Mouse (Mus musculus): Measurements from ENCODE around the gene Vmn1r189.
"Not testable (repeated sequence)": the region's sequence is repeated elsewhere in the genome, so short reads cannot be mapped to it uniquely, and the experiment has no call there.

DNA sequence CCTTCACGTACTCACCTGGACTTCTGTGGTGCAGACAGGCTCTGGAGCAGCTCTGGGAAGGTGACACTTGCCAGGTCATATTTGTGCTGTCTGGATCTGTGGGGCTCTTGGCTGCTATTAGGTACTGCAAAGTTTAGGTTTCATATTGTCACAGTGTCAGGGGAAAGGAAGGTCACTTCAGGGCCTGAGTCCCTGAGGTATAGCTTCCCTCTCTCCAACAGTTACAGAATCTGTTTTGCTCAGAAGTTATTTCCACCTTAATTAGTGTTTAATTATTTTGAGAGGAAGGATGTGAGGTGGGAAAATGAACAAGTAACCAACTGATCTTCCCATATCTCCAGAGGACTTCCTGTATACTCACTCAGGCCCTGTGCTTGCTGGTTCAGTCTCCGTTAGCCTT, at the start of gene Vmn1r189:
- not testable (repeated sequence) for TF ChIP-seq POLR2A (IDR thresholded peaks at IDR 0.05; ENCODE audit: borderline replicate concordance, insufficient read depth, low read length); CTCF (IDR thresholded peaks at IDR 0.05; ENCODE audit: borderline replicate concordance, insufficient read depth, low read depth, low read length)
